Mouse (Mus musculus) urinary bladder, postnatal 36 days (tissue): Measurements from ENCODE around the gene Fgfr2.
A peak's percentile ranks its signal among the peaks of the same experiment; 100 is the strongest.
"Not testable (repeated sequence)": the region's sequence is repeated elsewhere in the genome, so short reads cannot be mapped to it uniquely, and the experiment has no call there.

Source experiments
- DNase-seq, 2 experiments: peaks; one replicate each; pipeline ENCODE4 v3.0.0; 2022; ENCODE audit warnings: low spot score in 2 of 2, mixed read lengths in 1 of 2

Fgfr2 gene

DNA sequence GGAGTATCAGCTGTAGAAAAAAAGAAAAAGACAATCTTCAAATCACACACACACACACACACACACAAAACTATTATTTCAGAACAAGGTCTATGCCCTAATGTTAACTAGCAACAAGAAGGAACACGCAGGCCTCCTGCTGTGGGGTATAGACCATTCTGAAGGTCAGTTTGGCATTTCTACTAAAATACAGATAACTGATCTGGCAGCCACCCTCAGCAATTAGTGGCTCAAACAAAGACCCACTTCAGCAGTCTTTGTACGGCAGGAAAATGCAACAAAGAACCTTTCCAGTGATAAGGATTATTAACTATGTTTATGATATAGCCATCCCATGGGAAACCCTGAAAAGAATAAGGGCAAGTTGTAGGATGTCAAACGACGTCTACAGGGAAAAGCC, 2586.1 kb downstream of the Fgfr2 start:
- DNase-seq = no peak

DNA sequence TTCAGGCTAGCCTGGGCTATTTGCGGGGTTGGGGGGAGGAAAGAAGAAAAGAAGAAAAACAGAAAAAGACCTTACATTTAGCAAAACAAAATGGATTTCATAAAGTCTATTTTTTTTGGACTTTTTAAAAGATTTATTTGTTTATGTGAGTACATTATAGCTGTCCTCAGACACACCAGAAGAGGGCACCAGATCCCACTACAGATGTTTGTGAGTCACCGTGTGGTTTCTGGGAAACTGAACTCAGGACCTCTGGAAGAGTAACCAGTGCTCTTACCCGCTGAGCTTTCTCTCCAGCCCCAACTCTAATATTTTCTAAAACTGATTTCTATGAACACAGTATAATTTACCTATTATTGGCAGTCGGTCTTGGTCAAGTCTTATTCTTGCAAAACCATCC, 2588.0 kb downstream of the Fgfr2 start:
- DNase-seq = no peak

DNA sequence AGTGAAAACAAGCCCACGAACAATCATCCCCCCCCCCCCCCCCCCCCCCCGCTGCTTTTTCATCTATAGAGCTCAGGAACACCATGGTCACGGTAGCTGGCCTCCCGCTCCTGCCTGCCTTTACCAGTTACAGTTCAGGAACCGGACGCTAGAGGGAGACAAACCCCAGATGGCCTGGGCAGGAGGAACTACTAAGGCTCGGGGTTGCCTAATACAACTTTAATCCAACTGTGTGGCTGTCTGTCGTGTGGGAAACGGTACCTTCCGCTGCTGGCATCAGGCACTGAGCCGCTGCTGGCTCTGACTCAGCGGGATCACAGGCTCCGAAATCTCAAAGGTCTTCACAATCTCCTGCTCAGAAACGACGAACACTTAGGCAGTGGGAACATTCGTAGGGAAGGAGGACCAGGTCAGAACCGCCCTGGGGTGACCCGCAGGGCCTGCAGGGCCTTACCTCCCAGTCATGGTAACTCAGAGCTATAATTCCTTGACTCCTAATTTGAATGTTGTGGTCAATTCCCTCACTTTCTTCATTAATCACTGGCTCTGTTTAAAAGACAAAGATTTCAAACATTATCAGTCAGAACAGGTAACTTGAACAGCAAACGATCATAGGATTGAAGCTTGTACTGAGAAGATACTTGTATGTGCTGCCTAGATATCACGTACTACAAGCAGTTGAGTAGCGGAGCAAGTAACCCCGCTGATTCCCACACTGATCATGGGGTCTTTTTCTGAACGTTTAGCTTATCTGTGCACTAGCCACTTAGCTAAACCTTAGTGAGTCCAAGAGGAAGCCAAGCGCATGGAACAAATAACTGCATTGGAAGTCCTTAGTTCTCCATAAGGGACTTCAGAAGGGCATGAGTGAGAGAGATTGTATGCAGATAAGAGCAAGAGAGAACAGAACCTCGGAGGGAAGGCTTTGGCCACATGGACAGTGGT, 2589.6 kb downstream of the Fgfr2 start:
- peak; percentile 86 to 88 for DNase-seq

DNA sequence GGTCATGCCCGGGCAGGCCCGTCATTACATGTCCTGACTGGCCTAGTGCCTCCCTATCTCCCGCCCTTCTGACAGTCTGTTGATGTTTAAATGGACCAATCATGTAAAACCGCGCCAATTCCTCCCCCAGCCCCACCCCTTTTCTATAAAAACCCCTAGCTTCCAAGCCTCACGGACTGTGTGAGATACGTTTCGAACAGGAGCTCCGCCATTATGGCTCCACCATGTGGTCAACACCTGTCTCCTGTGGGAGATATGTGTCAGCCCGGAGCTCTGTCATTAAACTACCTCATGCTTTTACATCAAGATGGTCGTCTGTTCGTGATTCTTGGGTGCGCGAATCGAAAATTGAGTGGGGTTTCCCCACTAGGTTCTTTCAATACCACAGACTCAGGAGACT, 2592.0 kb downstream of the Fgfr2 start:
- DNase-seq = not testable (repeated sequence)

DNA sequence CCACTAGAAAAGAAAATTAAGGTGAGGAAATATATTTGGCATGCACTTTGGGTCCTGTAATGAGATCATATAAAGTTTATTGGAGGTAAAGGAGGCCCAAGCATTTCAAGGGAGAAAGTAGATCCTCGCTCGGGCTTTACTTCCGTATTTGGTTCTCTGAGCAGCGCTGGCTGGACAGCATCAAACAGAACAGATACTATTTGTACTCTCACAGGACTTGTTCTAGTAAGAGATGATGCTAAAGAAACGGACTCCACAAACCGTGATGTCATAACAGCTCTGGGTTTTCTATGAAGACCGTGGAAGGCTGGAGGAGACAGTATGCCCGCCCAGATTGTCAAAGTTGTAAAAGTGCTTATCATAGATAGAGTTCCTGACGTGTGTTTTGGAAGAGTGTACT, 2595.8 kb downstream of the Fgfr2 start:
- no peak for DNase-seq

DNA sequence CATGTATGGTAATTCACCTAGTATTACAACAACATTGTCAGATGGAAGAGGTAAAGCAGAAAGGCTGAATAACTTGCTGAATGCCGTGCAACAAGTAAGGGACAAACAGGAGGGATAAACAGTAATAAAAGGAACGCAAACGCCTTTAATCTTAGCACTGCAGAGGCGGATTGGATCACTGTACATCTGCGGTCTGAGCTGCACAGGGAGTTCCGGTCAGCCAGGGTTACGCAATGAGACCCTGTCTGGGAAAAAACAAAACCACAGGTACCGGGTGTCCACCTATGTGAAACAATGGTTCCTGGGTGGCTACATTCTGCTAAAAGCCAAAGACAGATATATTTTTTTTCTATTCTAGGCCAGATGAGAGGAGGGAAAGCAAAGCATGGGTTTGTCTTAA, 2599.7 kb downstream of the Fgfr2 start:
- no peak for DNase-seq

DNA sequence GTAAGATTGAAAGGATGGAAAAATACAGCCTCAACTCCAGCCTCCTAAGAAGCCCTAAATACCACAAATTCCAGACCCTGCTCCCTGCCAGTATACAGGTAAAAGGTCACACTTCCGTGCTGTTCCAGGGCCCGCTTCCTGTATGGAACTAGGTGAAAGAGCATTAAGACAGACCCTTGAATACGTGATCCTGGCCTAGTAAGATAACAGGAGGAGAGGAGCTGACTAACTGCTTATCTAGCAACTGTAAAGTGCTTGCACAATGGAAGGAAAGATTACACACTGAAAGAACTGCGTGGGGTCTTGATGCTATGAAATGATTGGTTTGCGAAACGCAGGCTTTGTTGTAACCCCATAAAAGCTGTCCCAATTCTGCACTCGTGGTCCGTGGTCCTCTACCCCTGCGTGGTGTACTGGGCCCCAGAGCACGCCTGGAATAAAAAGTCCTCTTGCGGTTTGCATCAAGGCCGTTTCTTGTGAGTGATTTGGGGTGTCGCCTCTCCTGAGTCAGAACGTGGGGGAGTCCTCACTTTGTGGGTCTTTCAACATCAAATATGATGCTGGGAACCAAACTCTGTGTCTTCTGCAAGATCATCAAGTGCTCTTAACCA, 2602.2 kb downstream of the Fgfr2 start:
- DNase-seq = no peak

DNA sequence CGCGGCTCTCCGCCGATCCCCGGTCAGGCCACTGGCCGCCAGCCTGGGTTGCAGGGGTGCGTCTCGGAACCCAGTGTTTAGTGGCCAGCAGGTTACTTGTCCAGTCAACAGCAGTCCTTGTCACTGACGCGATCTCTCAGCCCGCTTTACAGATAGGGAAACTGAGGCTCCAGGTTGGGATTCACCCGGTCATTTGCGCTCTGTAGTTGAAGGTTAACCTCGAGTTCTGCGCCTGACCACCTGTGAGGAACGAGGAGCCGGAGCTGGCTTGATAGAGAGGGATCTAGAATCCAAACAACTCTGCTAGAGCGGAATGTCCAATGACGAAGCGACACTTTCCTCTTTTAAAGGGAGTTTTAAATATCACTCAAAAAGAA, 2603.1 kb downstream of the Fgfr2 start, which contains the start of gene Ate1:
TSS of gene Ate1 (minus strand) at position 321 of the 377 bp plus-strand sequence.
- DNase-seq = no peak

DNA sequence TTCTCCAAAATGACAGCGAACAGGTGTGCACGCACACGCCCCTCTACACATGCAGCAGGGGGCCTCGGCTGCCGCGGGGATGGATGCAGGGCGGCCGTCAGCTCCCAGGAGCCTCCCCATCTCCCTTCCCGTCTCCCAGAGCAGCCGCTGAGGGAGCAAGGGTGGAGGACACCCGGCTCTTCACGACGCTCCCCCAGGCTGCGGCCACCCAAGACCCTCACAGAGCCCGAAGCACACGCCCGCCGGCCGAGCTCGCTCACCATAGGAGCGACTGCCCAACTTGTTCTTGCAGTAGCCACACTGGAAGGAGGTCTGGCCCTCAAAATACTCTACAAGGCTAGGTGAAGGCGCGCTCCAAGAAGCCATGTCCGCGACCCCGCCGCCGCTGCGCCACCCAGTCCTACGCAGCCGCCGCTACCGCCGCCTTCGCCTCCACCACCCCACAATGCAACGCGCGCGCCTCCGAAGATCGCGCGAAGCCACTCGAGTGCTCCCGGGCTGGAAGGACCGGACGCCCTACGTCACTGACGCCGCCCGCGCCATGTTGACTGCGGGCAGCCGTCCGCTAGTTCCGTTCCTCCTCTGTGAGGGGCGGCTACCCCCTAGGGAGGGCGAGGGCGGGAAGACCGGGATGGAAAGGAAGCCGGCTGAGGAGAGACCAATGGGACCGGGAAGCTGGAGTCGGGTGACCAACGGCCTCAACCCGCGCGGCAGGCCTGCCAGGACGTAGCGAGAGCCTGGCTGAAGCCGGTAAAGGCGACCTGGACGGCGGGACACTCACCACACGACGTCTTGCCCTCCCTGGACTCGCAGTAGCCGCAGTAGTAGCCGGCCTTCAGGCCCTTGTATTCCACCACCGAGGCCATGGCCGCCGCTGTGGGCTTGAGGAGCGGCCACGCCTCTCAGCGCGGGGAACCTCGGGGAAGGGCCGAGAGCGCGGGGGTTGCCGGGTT, 2603.8 kb downstream of the Fgfr2 start:
- peak; percentile 93 to 98 for DNase-seq

DNA sequence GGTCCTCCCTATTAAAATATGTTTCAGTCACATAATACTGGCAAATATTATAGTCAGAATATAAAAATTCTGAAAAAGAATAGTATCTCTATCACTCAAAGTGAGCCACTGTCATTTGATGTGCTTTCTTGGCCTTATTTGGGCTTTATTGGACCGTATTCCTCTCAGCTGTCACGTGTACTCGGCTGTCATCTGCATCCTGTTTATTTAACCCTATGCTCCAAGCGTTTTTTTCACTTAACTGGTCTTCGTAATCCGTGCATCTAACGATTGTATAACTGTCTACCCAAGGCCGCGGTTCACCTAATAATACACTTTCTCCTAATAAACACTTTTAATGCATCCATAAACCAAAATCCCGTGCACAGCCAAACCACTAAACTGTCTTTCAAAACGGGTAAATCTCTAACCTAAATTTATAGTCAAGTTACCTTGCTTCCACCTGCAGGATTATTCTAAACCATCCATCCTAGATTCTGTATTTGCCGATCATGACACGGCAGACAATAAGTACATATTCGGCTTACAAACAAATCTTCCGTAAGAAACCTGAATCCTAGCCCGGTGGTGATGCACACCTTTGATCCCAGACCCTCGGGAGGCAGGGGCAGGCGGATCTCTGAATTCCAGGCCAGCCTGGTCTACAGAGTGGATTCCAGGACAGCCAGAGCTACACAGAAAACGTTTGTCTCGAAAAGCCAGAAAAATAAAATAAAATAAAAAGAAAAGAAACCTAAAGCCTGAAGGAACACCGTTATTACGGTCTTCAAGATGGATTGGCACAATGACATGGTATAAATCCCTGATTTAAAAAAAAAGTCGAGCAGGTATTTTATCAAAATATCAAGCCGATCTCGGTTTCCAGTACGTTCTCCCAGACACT, 2604.7 kb downstream of the Fgfr2 start:
- DNase-seq = no peak

DNA sequence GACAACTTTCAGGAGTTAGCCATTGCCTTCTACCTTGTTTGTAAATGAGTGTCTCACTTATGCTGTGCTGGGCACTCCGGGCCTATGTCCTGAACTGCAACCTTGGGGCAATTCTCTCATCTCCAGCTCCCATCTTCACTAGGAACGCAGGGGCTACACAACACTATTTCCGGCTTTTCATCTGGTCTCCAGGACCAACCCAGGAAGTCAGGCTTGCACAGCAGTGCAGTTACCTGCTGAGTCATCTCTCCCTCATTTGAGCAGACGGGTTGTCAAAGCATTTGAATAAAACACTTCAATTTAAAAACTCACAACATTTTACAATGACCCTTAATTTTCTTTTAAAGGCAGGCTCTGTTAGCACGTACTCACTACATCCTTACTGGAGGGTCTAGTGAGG, 2612.9 kb downstream of the Fgfr2 start:
- DNase-seq = no peak

DNA sequence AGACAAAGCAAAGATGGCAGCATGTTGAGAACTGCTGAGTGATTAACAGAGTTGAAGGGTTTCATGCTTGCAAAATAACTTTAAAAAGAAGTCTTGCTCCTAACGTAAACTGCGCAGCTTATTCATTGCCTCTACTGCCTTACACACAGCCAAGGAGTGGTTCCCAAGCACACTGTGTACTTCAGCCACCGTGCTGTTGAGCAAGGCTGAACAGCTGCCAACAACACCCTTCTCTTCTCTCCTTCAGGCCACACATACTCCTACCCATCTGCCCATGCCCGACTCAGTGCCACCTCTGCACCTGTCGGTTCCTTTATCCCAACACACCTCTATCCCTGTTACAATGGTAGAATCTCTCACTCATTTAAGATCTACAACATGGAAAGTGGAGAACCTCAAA, 2620.1 kb downstream of the Fgfr2 start:
- peak in 1 of 2 experiments; percentile 30 for DNase-seq

DNA sequence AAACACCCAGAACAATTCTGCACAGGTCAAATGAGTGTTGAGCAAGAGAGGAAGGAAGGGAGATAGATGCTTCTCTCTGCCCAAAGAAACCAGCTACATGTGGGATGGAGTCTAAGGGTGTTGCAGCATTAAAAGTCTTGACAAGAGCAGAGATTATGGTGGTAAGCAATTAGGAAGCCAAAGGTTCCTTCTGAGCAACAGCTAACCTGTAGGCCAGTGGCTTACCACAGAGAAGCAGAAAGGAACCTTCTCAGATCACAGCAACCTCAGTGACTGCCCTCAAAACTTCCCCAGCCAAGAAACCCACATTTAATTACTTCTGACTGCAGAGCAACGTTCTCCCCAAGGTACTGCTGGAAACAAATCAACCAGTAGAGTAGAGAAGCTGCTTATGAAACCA, 2621.7 kb downstream of the Fgfr2 start:
- DNase-seq = no peak

DNA sequence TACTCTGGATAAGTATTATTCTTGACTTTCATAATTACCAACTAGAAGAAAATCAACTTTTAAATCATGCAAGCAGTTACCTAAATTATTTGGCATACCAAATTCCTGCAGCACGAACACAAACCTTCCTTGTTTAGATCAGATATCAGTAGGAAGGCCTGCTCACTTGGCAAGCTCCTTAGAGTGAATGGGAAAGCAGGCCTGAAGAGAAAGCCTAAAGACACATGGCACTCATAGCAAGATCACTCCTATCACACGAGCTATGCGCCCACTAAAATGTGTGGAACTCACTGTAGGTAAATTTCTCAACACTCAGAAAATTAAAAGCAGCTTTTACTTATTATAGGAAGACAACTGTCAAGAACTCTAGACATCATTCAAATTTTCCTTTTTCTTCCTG, 2629.8 kb downstream of the Fgfr2 start:
- no peak for DNase-seq

DNA sequence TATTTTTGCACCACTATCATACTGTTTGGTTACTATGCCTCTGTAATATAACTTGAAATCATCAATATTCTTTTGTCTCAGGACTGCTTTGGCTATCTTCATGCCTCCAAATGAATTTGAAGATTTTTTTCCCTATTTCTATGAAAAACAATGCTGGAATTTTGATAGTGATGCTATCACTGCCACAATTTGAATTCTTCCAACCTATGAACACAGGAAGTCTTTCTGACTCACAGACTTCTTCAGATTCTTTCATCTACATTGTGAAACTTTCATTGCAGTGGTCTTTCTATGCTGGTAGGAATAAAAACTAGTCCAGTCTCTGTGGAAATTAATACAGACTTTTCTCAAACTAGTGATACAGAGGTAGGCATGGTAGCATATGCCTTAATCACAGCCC, 2631.1 kb downstream of the Fgfr2 start:
- no peak for DNase-seq

DNA sequence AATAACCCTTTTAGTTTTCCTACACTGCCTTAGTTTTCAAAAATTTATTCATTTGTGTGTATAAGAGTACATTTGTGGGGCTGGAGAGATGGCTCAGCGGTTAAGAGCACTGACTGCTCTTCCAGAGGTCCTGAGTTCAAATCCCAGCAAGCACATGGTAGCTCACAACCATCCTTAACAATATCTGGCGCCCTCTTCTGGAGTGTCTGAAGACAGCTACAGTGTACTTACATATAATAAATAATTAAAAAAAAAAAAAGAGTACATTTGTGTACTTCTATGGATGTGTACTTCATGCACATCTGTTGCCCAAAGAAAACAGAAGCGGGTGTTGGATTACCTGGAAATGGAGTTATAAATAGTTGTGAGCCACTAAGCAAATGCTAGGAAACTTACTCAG, 2644.1 kb downstream of the Fgfr2 start:
- DNase-seq = not testable (repeated sequence)

DNA sequence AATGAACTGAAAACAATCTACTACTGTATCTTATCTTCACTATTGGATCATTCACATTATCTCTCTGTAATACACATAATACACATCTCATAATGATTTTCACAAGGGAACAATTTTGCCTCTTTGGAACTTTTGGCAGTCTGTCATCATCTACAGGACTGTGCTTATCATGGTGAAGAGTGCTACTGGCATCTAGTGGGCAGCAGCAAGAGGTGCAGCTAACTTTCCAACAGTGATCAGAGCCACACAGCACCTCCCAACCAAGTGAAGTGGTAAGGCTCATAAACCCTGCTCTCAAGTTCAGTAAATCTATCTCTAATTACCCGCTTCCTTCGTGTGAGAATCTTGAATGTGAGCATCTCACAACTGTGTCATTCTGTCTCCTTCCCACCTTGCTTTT, 2647.2 kb downstream of the Fgfr2 start:
- peak; percentile 22 to 38 for DNase-seq

DNA sequence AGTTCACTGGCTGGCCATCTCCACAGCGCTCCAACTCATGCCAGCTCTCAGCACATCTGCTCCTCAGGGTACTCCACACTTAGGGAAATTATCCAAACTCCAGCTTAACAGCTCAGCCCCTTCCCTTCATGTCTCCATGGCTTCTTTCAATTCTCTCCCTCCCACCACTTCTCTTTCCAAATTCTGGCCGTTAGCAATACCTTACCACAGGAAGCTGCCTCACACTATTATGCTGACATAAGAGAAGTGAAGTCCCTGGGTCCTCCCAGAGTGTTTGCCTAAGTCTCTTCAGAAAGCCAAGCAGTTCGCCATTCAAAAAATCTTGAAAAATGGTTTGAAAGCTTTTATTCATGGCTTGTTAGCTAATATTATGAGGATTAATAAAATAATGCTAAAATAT, 2649.3 kb downstream of the Fgfr2 start:
- DNase-seq = no peak

DNA sequence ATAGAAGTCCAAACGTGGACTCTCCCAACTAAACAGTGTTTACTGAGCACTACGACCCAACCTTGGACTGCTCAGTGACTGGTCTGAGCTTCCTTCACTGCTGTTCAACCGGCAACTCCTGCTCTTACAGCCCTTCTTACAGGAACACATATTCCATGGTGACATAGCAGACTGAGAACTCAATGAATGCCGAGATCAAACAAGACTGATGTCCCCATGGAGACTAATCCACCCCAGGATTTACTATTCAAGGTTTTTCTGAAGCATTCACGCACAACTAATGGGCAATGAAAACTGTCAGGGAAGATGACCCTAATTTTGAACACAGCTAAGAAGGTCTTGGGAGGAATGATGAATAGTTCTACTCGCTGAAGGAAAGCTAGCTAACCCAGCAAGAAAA, 2650.5 kb downstream of the Fgfr2 start:
- no peak for DNase-seq

DNA sequence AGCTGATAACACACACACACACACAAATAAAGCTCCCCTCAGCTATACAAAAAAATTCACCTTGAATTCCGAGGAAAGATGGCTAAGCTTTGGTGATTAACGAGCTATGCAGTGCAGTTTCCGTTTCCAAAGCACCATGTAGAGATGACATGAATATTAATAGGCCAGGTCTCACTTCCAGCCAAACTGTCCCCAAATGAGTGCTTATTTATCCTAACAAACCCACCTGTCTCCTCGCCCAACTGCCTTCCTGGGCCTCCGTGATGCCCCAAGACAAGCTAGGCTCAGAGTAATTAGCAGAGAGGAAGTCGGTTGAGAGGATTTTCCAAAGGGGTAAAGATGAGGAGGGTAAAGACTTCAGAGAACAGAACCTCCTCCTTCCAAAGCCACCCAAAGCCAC, 2652.1 kb downstream of the Fgfr2 start:
- DNase-seq = no peak
